Mouse (Mus musculus) stomach, postnatal 0 days (tissue): ENCODE measurements at regions not wholly inside any gene's neighbourhood (a gene's known extent, or its start where the extent isn't known, plus 50 kb on each side); places are given as distances from the start of the nearest gene placed in this dataset.

Experiments
- CTCF ChIP-seq: IDR thresholded peaks from 2 replicates; pipeline ENCODE4 v1.5.1; 2016; ENCODE audit warnings: antibody characterized with exemption, low read depth, mild to moderate bottlenecking, moderate library complexity
- EP300 ChIP-seq: optimal IDR thresholded peaks from 2 replicates; pipeline ENCODE3; 2016; ENCODE audit warnings: antibody characterized with exemption

- TF ChIP-seq CTCF, result no peak
- no peak for TF ChIP-seq EP300
These were observed 240.4 kb downstream of the Mef2c start for GRCm38 (mm10) chr13:83744110-83744752.
